Mouse (Mus musculus) forebrain, postnatal 0 days (tissue): ENCODE data around the gene Best1. TPM values are rescaled to one million over a fixed set of nuclear protein-coding genes. Genes with fewer than 3 reads are reported as not detected.

Source experiments
- ATAC-seq: fragments of 200-750 bp; cut with Nextera tagmentation; 2 replicates; pipeline ENCODE4 v1.8.0; 2017; ENCODE audit warnings: mild to moderate bottlenecking, moderate library complexity
- DNase-seq: peaks from one replicate; pipeline ENCODE4 v3.0.0-alpha.2; 2015
- H3K27ac ChIP-seq: fragments of 300-500 bp; sonication (generic); 2 replicates; pipeline ENCODE4 v1.5.1; 2014; ENCODE audit warnings: low read depth, mild to moderate bottlenecking, antibody characterized with exemption, low read length, moderate library complexity, mixed read lengths
- H3K27me3 ChIP-seq: fragments of 300-500 bp; sonication (generic); 2 replicates; pipeline ENCODE4 v1.6.1; 2014; ENCODE audit warnings: mild to moderate bottlenecking, low read length, mixed read lengths; ENCODE audit not compliant: insufficient read depth
- H3K36me3 ChIP-seq: fragments of 300-500 bp; sonication (generic); 2 replicates; pipeline ENCODE4 v1.6.1; 2014; ENCODE audit warnings: mild to moderate bottlenecking, moderate library complexity; ENCODE audit not compliant: insufficient read depth
- H3K4me1 ChIP-seq: fragments of 300-500 bp; sonication (generic); 2 replicates; pipeline ENCODE4 v1.6.1; 2014; ENCODE audit warnings: antibody characterized with exemption; ENCODE audit not compliant: insufficient read depth
- H3K4me2 ChIP-seq: fragments of 300-500 bp; sonication (generic); 2 replicates; pipeline ENCODE4 v1.6.1; 2014; ENCODE audit warnings: low read depth, mild to moderate bottlenecking, moderate library complexity
- H3K4me3 ChIP-seq: fragments of 300-500 bp; sonication (generic); 2 replicates; pipeline ENCODE4 v1.5.1; 2014; ENCODE audit warnings: low read depth, low read length, mixed read lengths
- H3K9ac ChIP-seq: fragments of 300-500 bp; sonication (generic); 2 replicates; pipeline ENCODE4 v1.6.1; 2014; ENCODE audit warnings: mild to moderate bottlenecking
- H3K9me3 ChIP-seq: fragments of 300-500 bp; sonication (generic); 2 replicates; pipeline ENCODE4 v1.6.1; 2016; ENCODE audit warnings: low read length
- CTCF ChIP-seq: sonication (generic); IDR thresholded peaks from 2 replicates; pipeline ENCODE4 v1.5.1; 2016; ENCODE audit warnings: antibody characterized with exemption, control low read depth, low read depth
- WGBS: fragments of 180-500 bp; shearing (Covaris S2); extraction: QIAGEN DNeasy Blood & Tissue Kit; methylation state at CpG from one replicate; pipeline ENCODE4 v1.1.7; 2014; 5-methylcytosine and 5-hydroxymethylcytosine counted together
- polyA plus RNA-seq: library from polyadenylated mRNA; unstranded; fragments of >200 nt; fragmentation: Nextera tagmentation; extraction: Ambion mirVana; gene quantifications from 2 replicates; pipeline ENCODE4 v1.2.1, GENCODE M21; 2015
- total RNA-seq: library from RNA; depleted of rRNA; stranded (reverse); fragments of >200 nt; gene quantifications from 2 replicates; pipeline ENCODE4 v1.2.3, GENCODE M21; 2014

Gene Best1
- total and polyA plus RNA-seq, 2 experiments from 2014 or later = 1.6 to 3.6 TPM

DNA sequence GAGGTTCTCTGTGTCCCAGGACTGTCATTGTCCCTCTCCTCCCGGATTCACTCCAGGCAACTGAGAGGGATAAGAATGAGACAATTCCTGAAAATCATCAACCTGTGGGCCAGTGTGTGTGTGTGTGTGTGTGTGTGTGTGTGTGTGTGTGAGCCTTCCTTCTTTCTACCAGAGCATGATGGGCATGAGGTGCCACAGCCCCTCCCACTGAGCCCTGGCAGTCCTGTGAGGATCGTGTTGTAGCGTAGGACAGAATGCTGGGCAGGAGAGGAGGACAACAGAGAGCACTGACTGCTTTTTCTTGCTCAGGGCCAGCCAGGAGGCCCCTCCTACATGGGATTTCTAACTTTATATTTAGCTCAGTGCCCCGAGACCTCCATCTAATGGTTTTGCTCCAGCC, 41.4 kb upstream of the Best1 start:
- WGBS = 69% methylated on average over 4 of the region's 4 CpGs
- H3K27ac ChIP-seq = no peak overlapping the region

DNA sequence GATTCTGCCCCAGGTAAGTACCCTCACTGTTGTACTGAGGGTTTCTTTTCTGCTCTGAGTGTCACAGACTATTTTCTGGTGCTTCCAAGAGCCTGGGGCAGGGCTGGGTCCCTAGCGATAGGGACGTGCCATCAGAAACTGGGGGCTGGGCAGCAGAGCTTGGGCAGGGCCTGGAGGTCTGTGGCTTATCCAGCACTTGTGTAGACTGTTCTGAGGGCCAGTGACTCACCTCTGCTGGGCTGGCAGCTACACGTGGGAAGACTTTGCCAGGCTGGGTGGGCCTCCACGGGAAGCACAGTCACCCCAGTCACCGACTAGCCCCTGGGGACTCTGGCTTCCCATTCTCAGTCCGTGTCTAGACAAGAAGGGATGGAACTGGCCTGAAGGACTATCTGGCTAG, 40.8 kb upstream of the Best1 start:
- ATAC-seq = peak; percentile 21; the same call in 1 of the 2 replicates
- Histone ChIP-seq H3K9me3 (no peaks in the 10 kb centered on the region), H3K4me1 (peaks cover 19% of the 10 kb centered on the region; the same call in 1 of the 2 replicates), H3K36me3 (no peaks in the 10 kb centered on the region), H3K27ac (no peak overlapping the region), H3K4me2 (peak overlapping the region; percentile 69), H3K9ac (peak overlapping the region; percentile 70), H3K4me3 (peak overlapping the region; percentile 64), H3K27me3 (no peaks in the 10 kb centered on the region)
- TF ChIP-seq CTCF = no peak
- no peak for DNase-seq
- WGBS = 50% methylated on average over 6 of the region's 6 CpGs

More for the DNA sequence above, 41.4 kb upstream of the Best1 start:
- Histone ChIP-seq H3K4me3 (peak overlapping the region; percentile 64), H3K36me3 (no peaks in the 10 kb centered on the region), H3K27me3 (no peaks in the 10 kb centered on the region), H3K4me1 (peaks cover 19% of the 10 kb centered on the region; the same call in 1 of the 2 replicates), H3K9me3 (no peaks in the 10 kb centered on the region), H3K4me2 (peak overlapping the region; percentile 69), H3K9ac (peak overlapping the region; percentile 70; the same call in 1 of the 2 replicates)
- no peak for DNase-seq
- no peak for TF ChIP-seq CTCF
- no peak for ATAC-seq

GRCm38 (mm10) chr19:10041388-10042148, 40.1 kb upstream of the Best1 start, which contains the start of gene Fads3:
Fads3 (plus strand) TSS chr19:10041569.
- peak; percentile 19; the same call in 1 of the 2 replicates for TF ChIP-seq CTCF
- 2% methylated on average over 62 of the region's 69 CpGs for WGBS
- peak; percentile 66 for DNase-seq
- peak within 1 kb of the TSS; percentile 69 for H3K4me2 ChIP-seq
- no peaks in the 10 kb centered on the region for H3K9me3 ChIP-seq
- peaks cover 19% of the 10 kb centered on the region; the same call in 1 of the 2 replicates for H3K4me1 ChIP-seq
- no peaks in the 10 kb centered on the region for H3K27me3 ChIP-seq
- ATAC-seq = peak; percentile 87
- H3K36me3 ChIP-seq = no peaks in the 10 kb centered on the region
- peak within 1 kb of the TSS; percentile 64 for H3K4me3 ChIP-seq
- H3K9ac ChIP-seq = peak within 1 kb of the TSS; percentile 70
- H3K27ac ChIP-seq = peak within 1 kb of the TSS; percentile 51; the same call in 1 of the 2 replicates

DNA sequence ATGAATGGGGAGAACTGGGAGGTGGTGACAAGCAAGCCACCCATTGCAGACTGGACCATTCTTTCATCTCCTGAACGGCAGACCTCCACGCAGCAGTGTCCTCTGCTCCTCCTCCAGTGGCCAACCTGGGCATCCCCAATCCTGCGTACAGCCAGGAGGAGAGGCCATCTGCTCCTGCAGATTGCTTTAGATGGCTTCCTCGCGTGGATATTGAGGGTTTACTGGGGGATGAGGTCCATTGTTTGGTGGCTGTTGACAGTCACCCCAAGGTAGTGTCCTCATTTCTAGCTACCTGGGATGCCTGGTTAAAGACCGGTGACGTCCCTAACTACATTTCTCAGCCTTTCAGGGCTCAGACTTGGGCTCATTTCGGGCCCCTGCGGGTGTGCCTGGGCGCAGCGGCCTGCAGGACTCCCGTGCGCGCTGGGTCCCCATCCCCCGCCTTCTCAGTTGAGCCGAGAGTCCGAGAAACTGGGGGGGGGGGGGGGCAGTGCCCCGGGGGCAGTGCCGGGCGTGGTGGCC, 39.5 kb upstream of the Best1 start:
- Histone ChIP-seq H3K36me3 (no peaks in the 10 kb centered on the region), H3K27ac (peak overlapping the region; percentile 51; the same call in 1 of the 2 replicates), H3K4me3 (peak overlapping the region; percentile 64), H3K9me3 (no peaks in the 10 kb centered on the region), H3K9ac (peak overlapping the region; percentile 70), H3K27me3 (no peaks in the 10 kb centered on the region), H3K4me1 (peaks cover 19% of the 10 kb centered on the region; the same call in 1 of the 2 replicates), H3K4me2 (peak overlapping the region; percentile 69)
- TF ChIP-seq CTCF = 0 out of 2 replicates have a peak, but pooled peaks have one; percentile 2
- peak; percentile 44 for ATAC-seq
- DNase-seq = peak; percentile 57
- 4% methylated on average over 19 of the region's 20 CpGs for WGBS

GRCm38 (mm10) chr19:10039615-10040014, 38.2 kb upstream of the Best1 start:
- peak; percentile 31 for TF ChIP-seq CTCF
- WGBS = 89% methylated on average over 2 of the region's 2 CpGs

GRCm38 (mm10) chr19:10038910-10039309, 37.5 kb upstream of the Best1 start:
- DNase-seq = no peak
- H3K4me3 ChIP-seq = no peak overlapping the region
- WGBS = 14% methylated on average over 3 of the region's 3 CpGs
- peaks cover 19% of the 10 kb centered on the region; the same call in 1 of the 2 replicates for H3K4me1 ChIP-seq
- no peak overlapping the region for H3K27ac ChIP-seq
- no peak overlapping the region for H3K4me2 ChIP-seq
- no peak overlapping the region for H3K9ac ChIP-seq
- no peaks in the 10 kb centered on the region for H3K27me3 ChIP-seq
- TF ChIP-seq CTCF = no peak
- ATAC-seq = no peak
- no peaks in the 10 kb centered on the region for H3K9me3 ChIP-seq
- no peaks in the 10 kb centered on the region for H3K36me3 ChIP-seq

More at GRCm38 (mm10) chr19:10039615-10040014, 38.2 kb upstream of the Best1 start:
- ATAC-seq (no peak), DNase-seq (no peak)
- H3K27me3 ChIP-seq = no peaks in the 10 kb centered on the region
- no peak overlapping the region for H3K9ac ChIP-seq
- no peaks in the 10 kb centered on the region for H3K36me3 ChIP-seq
- H3K4me3 ChIP-seq = no peak overlapping the region
- no peak overlapping the region for H3K27ac ChIP-seq
- no peak overlapping the region for H3K4me2 ChIP-seq
- peaks cover 19% of the 10 kb centered on the region; the same call in 1 of the 2 replicates for H3K4me1 ChIP-seq
- no peaks in the 10 kb centered on the region for H3K9me3 ChIP-seq

DNA sequence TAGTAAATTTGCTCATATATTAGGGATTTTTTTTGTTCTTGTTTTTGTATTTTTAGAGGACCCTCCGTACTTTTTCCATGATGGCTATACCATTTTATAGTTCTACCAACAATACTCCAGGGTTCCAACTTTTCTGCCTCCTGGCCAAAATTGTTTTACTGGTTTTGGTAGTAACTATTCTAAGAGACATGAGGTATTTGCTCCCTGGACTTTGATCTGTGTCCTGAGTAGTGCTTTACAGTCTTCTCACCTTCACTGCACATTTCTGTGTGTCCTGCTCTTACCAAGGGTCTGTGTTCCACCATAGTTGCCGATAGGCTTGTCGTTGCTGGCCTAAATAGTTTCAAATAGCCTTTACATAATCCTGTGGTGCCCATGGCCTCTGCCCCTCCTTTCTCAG, 36.9 kb upstream of the Best1 start:
- Histone ChIP-seq H3K27me3 (no peaks in the 10 kb centered on the region), H3K9me3 (no peaks in the 10 kb centered on the region), H3K4me2 (no peak overlapping the region), H3K4me1 (peaks cover 19% of the 10 kb centered on the region; the same call in 1 of the 2 replicates), H3K36me3 (no peaks in the 10 kb centered on the region), H3K9ac (no peak overlapping the region), H3K4me3 (no peak overlapping the region), H3K27ac (no peak overlapping the region)
- DNase-seq = no peak
- no peak for TF ChIP-seq CTCF
- 70% methylated on average over 3 of the region's 3 CpGs for WGBS
- ATAC-seq = no peak
